Mouse (Mus musculus) CD4-positive naive resting alpha-beta T cell, adult 57 days (primary cell): Measurements from ENCODE around the gene Tjap1. TPM values are rescaled to one million over a fixed set of nuclear protein-coding genes. Genes with fewer than 3 reads are reported as not detected.

Experiments used
- total RNA-seq: library from RNA; stranded (reverse); gene quantifications from one replicate; pipeline ENCODE4 v1.2.4, GENCODE M21; 2023

Tjap1 gene
- 55.2 TPM for total RNA-seq

DNA sequence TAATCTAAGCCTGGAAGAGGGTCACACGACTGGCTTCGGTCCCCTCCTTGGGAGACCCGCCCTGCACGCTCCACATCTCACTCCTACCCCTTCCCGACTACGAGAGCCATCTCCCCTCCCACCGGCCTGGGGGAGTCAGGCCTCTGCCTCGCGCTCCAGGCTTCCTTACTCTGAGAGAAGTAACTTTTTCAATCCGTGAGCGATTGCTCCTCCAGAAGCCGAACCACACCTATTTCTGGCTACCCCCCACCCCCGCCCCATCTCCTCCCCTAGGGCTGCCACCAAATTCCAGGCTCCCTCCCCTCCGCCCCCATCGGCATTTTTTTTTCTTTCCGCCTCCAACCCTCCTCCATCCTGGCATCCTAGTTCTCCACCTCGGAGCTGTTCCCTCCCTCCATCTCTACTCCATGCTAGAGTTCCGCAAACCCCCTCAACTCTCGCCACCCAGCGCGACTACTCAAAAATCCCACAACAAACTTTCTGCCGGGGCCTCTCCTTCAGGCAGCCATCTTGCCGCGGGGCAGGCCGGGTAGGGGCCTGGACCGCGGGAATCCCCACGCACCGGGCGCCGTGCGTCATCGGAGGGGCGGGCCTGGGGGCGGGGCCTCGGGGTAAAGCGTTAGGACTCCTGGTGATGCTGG is at the start of gene Tjap1:
TSS of gene Tjap1 (minus strand) at position 544 of the 641 bp plus-strand sequence.

DNA sequence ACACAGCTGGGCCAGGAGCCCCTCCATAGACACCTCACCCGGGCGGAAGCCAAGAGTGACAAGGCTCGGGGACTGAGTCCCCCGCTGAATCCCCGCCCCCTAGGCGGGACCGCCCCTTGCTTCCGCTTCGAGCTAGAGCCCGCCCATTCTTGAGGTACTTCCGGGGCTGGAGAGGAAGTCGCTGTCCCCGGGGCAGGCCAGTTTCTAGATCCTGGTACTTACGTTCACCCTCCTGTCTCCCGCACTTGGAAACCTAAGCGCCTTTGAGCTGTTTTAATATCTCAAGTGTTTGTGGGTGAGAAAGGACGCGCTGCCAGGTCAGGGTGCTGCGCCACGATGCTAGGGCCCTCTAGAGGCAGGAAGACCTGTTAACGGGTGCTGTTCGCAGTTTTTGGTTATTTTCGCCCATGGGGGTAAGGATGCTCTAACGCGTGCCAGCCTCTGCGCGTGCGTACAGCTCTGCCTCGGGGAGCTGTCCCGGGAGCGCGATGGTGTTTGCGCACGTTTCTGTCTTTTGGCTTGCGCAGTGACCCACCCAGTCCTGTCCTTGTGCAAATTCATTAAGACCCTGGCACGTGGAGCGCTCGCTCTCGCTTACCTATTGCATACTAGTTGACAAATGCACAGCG is 45.2 kb upstream of the Tjap1 start, which contains the start of gene Abcc10:
TSS of gene Abcc10 (minus strand) at position 447 of the 629 bp plus-strand sequence.

DNA sequence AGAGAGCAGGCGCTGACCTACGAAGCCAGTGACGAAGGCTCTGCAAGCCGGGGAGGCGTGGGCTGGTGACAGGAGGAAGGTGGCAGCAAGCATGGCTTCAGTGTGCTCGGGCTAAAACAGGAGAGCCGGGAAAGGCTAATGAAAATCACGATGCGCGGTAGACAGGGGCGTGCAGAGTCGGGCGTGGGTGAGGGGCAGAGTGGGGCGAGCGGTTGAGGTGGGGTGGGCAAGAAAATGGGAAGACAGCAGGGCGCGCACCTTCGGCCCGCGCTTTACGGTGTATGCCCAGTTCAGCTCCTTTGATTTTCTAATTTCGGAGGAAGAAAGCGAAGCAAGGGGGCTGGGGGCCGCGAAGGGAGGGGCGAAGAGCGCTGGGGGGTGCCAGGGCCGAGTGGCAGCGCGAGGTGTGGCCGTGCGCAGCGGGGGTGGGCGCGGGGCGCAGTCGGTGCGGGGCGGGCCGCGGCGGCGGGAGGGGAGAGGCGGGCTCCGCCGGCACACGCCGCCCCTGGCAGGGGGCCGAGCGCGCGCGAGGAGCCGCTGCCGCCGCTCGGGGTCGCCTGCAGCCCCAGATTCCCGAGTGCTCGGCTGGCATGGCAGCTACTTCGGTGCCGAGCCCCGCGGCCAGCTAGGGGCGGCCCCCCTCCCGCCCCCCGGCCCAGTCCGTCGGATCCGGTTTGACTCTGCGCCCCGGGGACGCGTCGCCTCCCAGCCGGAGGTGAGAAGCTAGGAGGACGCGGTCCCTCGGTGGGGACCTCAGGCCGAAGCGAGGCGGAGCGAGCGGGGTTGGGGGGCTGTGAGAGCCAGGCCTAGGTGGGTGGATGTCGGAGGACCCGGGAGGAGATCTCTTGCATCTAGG is 14.8 kb upstream of the Tjap1 start, which contains the start of gene Dlk2:
TSS of gene Dlk2 (plus strand) at position 58 of the 856 bp plus-strand sequence.

DNA sequence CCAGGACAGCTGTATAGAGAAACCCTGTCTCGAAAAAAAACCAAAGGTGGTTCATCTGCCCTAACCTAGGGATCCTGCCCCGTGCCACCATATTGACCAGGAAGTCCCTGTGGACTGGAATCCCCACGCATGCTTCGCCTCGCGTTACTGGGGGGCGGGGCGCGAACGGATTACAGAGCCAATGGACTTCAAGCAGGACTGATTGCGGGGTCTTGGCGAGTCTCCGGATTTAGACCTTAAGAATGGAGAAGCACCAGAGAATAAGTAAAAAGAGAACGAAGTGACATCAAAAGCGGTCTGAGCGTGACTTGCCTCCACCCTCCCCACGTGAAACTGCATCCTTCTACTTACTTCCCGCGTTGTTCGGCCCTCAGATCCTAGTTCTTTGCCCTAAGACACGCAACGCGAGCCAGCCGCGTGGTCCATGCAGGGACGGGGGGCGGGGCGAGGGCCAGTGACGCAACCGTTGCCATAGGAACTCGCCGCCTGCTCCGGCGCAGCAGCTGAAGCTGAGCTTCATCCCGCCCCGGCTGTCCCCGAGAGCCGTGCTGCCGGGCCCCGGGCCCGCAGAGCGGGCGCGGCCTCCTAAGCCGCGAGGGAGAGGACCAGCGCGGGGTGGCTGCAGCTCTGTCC is 29.3 kb downstream of the Tjap1 start, which contains the start of gene Lrrc73:
TSS of gene Lrrc73 (plus strand) at position 80 of the 633 bp plus-strand sequence.

DNA sequence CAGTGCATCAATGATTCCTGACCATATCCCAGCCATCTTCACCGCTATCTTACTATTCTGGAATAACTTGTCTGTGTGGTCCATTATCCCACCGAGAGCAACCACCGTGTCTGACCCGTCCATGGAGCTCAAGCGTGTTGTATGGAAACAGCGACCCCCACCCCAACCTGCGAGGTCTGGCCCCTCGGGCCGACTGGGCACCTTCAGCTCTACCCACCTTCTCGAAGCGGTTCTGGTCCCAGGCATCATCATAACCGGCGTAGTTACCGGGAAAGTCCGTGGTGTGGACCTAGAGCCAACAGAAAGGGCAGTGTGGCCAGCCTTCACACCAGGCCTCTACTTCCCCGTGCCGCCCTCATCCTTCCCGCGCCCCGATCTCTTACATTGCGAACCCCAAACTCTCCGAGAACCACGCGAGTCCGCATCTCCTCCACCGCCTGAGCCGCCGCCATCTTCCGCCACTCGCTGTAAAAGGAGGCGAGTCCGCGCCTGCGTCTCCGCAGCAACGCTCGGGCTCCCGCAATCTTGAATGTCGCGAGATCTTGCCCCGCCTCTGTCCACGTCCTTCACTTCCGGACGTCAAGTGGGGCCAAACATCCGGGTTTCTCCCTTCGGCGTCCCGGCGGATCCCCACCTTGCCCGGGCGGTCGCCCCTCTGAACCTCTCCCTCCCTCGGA is 35.2 kb downstream of the Tjap1 start, which contains the start of the genes Polr1c and Yipf3:
TSS of gene Polr1c (minus strand) at position 543 of the 677 bp plus-strand sequence.
TSS of gene Yipf3 (plus strand) at position 569 of the 677 bp plus-strand sequence.

Other genes with a start within 250 kb of the Tjap1 start
- 52.9 TPM for gene Mrps18a, start 172.0 kb downstream of the Tjap1 start, total RNA-seq
- not detected for gene Rsph9, start 138.8 kb downstream of the Tjap1 start, total RNA-seq
- gene Mad2l1bp, start 129.5 kb downstream of the Tjap1 start, total RNA-seq: 26.2 TPM
- 174 TPM for gene Gtpbp2, start 122.0 kb downstream of the Tjap1 start, total RNA-seq
- gene Polh, start 80.4 kb downstream of the Tjap1 start, total RNA-seq: 13.6 TPM
- gene Xpo5, start 80.2 kb downstream of the Tjap1 start, total RNA-seq: 36.9 TPM
- gene Polr1c, start 35.0 kb downstream of the Tjap1 start, total RNA-seq: 60.4 TPM
- 114 TPM for gene Yipf3, start 34.9 kb downstream of the Tjap1 start, total RNA-seq
- gene Lrrc73, start 29.5 kb downstream of the Tjap1 start, total RNA-seq: 2.2 TPM
- gene Dlk2, start 14.4 kb upstream of the Tjap1 start, total RNA-seq: 0.44 TPM
- 19.1 TPM for gene Abcc10, start 45.3 kb upstream of the Tjap1 start, total RNA-seq
- 45.1 TPM for gene Zfp318, start 100.7 kb upstream of the Tjap1 start, total RNA-seq
- gene Crip3, start 145.9 kb upstream of the Tjap1 start, total RNA-seq: not detected
- not detected for gene Slc22a7, start 155.4 kb upstream of the Tjap1 start, total RNA-seq
- gene Ttbk1, start 204.6 kb upstream of the Tjap1 start, total RNA-seq: 0.59 TPM
- gene Dnph1, start 213.7 kb upstream of the Tjap1 start, total RNA-seq: 0.83 TPM